10 mouse cellular contexts compared by ENCODE assay signal in genomic region chr12:106633096-106633495, GRCm38 (mm10).
DNase-seq lines count a peak whose midpoint lies in the region; ATAC-seq and TF ChIP-seq lines count a peak whose summit lies in the region.
"Had no signal": no experiment of that assay in that cellular context is flagged by ENCODE, and none has a peak within 500 bp of the region (broad histone marks: within the 10 kb centered on the region; RNA-seq: fewer than 3 reads in every experiment).

No protein-coding gene starts in this region.

- H3K4me1 ChIP-seq in heart, adult 2 months (ENCODE audit: control insufficient read depth, insufficient read depth, low read length): no peaks in the 10 kb centered on the region
- H3K4me1 ChIP-seq in midbrain, embryonic 14.5 days (ENCODE audit: control insufficient read depth, insufficient read depth, low read length): 0 out of 2 replicates have a peak, but pooled peaks cover 2% of the 10 kb centered on the region
- no peaks in the 10 kb centered on the region for H3K4me1 ChIP-seq in midbrain, embryonic 13.5 days (replicated peaks)
- H3K4me1 ChIP-seq in embryonic facial prominence, embryonic 11.5 days (ENCODE audit: control insufficient read depth, insufficient read depth, low read length): no peaks in the 10 kb centered on the region
- H3K4me1 ChIP-seq: heart, embryonic 12.5 days had no signal

- intact Hi-C loops in heart, adult 2 months (cut with DNase I): no loop called here

- H3K79me2 ChIP-seq in heart, adult 2 months (replicated peaks; ENCODE audit: control insufficient read depth, insufficient read depth, low read length): no peaks in the 10 kb centered on the region

- H3K27ac ChIP-seq in heart, adult 2 months: no peak overlapping the region
- no peak overlapping the region for H3K27ac ChIP-seq in midbrain, embryonic 14.5 days (replicated peaks; ENCODE audit: low read depth, low read length)
- no peak overlapping the region for H3K27ac ChIP-seq in midbrain, embryonic 13.5 days
- H3K27ac ChIP-seq in embryonic facial prominence, embryonic 11.5 days (replicated peaks; ENCODE audit: low read depth, low read length): no peak overlapping the region

- no peaks in the 10 kb centered on the region for H3K36me3 ChIP-seq in heart, adult 2 months (ENCODE audit: control insufficient read depth, insufficient read depth, low read length)
- H3K36me3 ChIP-seq in midbrain, embryonic 14.5 days (ENCODE audit: control insufficient read depth, insufficient read depth, low read length): no peaks in the 10 kb centered on the region
- no peaks in the 10 kb centered on the region for H3K36me3 ChIP-seq in midbrain, embryonic 13.5 days
- H3K36me3 ChIP-seq in embryonic facial prominence, embryonic 11.5 days (replicated peaks; ENCODE audit: control insufficient read depth, insufficient read depth, low read depth, low read length): no peaks in the 10 kb centered on the region
- H3K36me3 ChIP-seq: heart, embryonic 12.5 days had no signal

- no peaks in the 10 kb centered on the region for H3K9me3 ChIP-seq in midbrain, embryonic 14.5 days (ENCODE audit: control insufficient read depth, low read length)
- no peaks in the 10 kb centered on the region for H3K9me3 ChIP-seq in midbrain, embryonic 13.5 days
- H3K9me3 ChIP-seq in embryonic facial prominence, embryonic 11.5 days (replicated peaks; ENCODE audit: control insufficient read depth, low read length): no peaks in the 10 kb centered on the region
- H3K9me3 ChIP-seq: heart, embryonic 12.5 days had no signal

- ATAC-seq in midbrain, embryonic 14.5 days (ENCODE audit: low FRiP score, low TSS enrichment): no peak
- no peak for ATAC-seq in midbrain, embryonic 13.5 days
- ATAC-seq in embryonic facial prominence, embryonic 11.5 days (replicated peaks; ENCODE audit: insufficient number of reproducible peaks, low FRiP score, low TSS enrichment, low read depth): no peak

- no peak for TF ChIP-seq CTCF in heart, adult 2 months (IDR thresholded peaks at IDR 0.05)

- H3K27me3 ChIP-seq in heart, adult 2 months (ENCODE audit: control insufficient read depth, insufficient read depth, low read length): no peaks in the 10 kb centered on the region
- no peaks in the 10 kb centered on the region for H3K27me3 ChIP-seq in midbrain, embryonic 14.5 days (ENCODE audit: control insufficient read depth, insufficient read depth, low read length)
- no peaks in the 10 kb centered on the region for H3K27me3 ChIP-seq in midbrain, embryonic 13.5 days
- no peaks in the 10 kb centered on the region for H3K27me3 ChIP-seq in embryonic facial prominence, embryonic 11.5 days (ENCODE audit: control insufficient read depth, insufficient read depth, low read length)
- H3K27me3 ChIP-seq: heart, embryonic 12.5 days had no signal

- DNase-seq in heart, adult 11 months: peak; percentile 56
- no peak for DNase-seq in heart, adult 2 months
- DNase-seq in midbrain, embryonic 14.5 days: peak; percentile 68
- DNase-seq in embryonic facial prominence, embryonic 11.5 days (ENCODE audit: low spot score): peak; percentile 88
- DNase-seq in thymus, postnatal 0 days (ENCODE audit: low spot score): peak; percentile 59
- DNase-seq in gastrocnemius, adult 8-10 months (ENCODE audit: low spot score in 2 of 2): no peak
- DNase-seq in frontal cortex, postnatal 25 days (ENCODE audit: low spot score in 2 of 2): no peak
- DNase-seq: cerebellum, postnatal 25 days had no signal

- TF ChIP-seq EP300 in heart, adult 2 months (IDR thresholded peaks at IDR 0.05; ENCODE audit: insufficient read depth, low read depth, low read length): no peak

- H3K4me2 ChIP-seq in midbrain, embryonic 14.5 days (ENCODE audit: low read length): no peak overlapping the region
- H3K4me2 ChIP-seq in midbrain, embryonic 13.5 days (replicated peaks): no peak overlapping the region
- no peak overlapping the region for H3K4me2 ChIP-seq in embryonic facial prominence, embryonic 11.5 days (ENCODE audit: low read depth, low read length)
- H3K4me2 ChIP-seq: heart, embryonic 12.5 days had no signal

- no peak for TF ChIP-seq POLR2A in heart, adult 2 months (IDR thresholded peaks at IDR 0.05; ENCODE audit: insufficient read depth, low read depth, low read length)

- no peak overlapping the region for H3K4me3 ChIP-seq in heart, adult 2 months
- no peak overlapping the region for H3K4me3 ChIP-seq in midbrain, embryonic 14.5 days (replicated peaks; ENCODE audit: low read depth, low read length)
- no peak overlapping the region for H3K4me3 ChIP-seq in midbrain, embryonic 13.5 days (replicated peaks)
- no peak overlapping the region for H3K4me3 ChIP-seq in embryonic facial prominence, embryonic 11.5 days (ENCODE audit: low read depth, low read length)
- H3K4me3 ChIP-seq: heart, embryonic 12.5 days had no signal

- 12% methylated on average over 8 of the region's 8 CpGs for WGBS in heart, adult 2 months
- WGBS in midbrain, embryonic 14.5 days: 9% methylated on average over 8 of the region's 8 CpGs
- 9% methylated on average over 8 of the region's 8 CpGs for WGBS in midbrain, embryonic 13.5 days
- 5% methylated on average over 8 of the region's 8 CpGs for WGBS in embryonic facial prominence, embryonic 11.5 days

- no peak overlapping the region for H3K9ac ChIP-seq in heart, adult 2 months (ENCODE audit: low read depth, low read length)
- no peak overlapping the region for H3K9ac ChIP-seq in midbrain, embryonic 14.5 days (replicated peaks; ENCODE audit: low read length)
- H3K9ac ChIP-seq in midbrain, embryonic 13.5 days (replicated peaks): no peak overlapping the region
- H3K9ac ChIP-seq in embryonic facial prominence, embryonic 11.5 days (replicated peaks; ENCODE audit: low read length): no peak overlapping the region
- H3K9ac ChIP-seq: heart, embryonic 12.5 days had no signal

Comparison
In these comparisons a context has a peak if more than half of its experiments do, and no peak if none do; other contexts are left out.
1. DNase-seq: peak in heart, adult 11 months (single experiment), midbrain, embryonic 14.5 days (single experiment), embryonic facial prominence, embryonic 11.5 days (single experiment) and thymus, postnatal 0 days (single experiment); none in heart, adult 2 months (0 of 2), gastrocnemius, adult 8-10 months (0 of 2) and frontal cortex, postnatal 25 days (0 of 2).